Comparison of ENCODE assay signal across 8 mouse cellular contexts in genomic region chr1:74856439-74856720, GRCm38 (mm10). TPM values are rescaled to one million over a fixed set of nuclear protein-coding genes. Genes with fewer than 3 reads are reported as not detected.
DNase-seq lines count a peak whose midpoint lies in the region; ATAC-seq and TF ChIP-seq lines count a peak whose summit lies in the region.

No protein-coding gene starts in this region.

- no peaks in the 10 kb centered on the region for H3K36me3 ChIP-seq in kidney, embryonic 14.5 days (ENCODE audit: control insufficient read depth, insufficient read depth, low read length)
- H3K36me3 ChIP-seq in kidney, adult 2 months (ENCODE audit: control insufficient read depth, insufficient read depth, low read length), result no peaks in the 10 kb centered on the region
- H3K36me3 ChIP-seq in embryonic facial prominence, embryonic 10.5 days (replicated peaks), result no peaks in the 10 kb centered on the region
- no peaks in the 10 kb centered on the region for H3K36me3 ChIP-seq in hindbrain, embryonic 16.5 days (ENCODE audit: control insufficient read depth, insufficient read depth, low read length)
- H3K36me3 ChIP-seq in neural tube, embryonic 13.5 days, result no peaks in the 10 kb centered on the region
- no peaks in the 10 kb centered on the region for H3K36me3 ChIP-seq in thymus, adult 2 months (ENCODE audit: control insufficient read depth, insufficient read depth, low read length)

- TF ChIP-seq POLR2A in kidney, adult 2 months (IDR thresholded peaks at IDR 0.05; ENCODE audit: low read depth, low read length), result no peak
- TF ChIP-seq POLR2A in thymus, adult 2 months (IDR thresholded peaks at IDR 0.05; ENCODE audit: control insufficient read depth, extremely low read depth, insufficient read depth, low read length, poor library complexity), result no peak

- H3K4me3 ChIP-seq in kidney, embryonic 14.5 days (ENCODE audit: low read length), result peak overlapping the region; percentile 66
- no peak overlapping the region for H3K4me3 ChIP-seq in kidney, adult 2 months (ENCODE audit: insufficient read depth, low read depth, low read length)
- H3K4me3 ChIP-seq in embryonic facial prominence, embryonic 10.5 days, result peak overlapping the region; percentile 73
- H3K4me3 ChIP-seq in hindbrain, embryonic 16.5 days (ENCODE audit: low read length), result peak overlapping the region; percentile 94
- peak overlapping the region; percentile 91 for H3K4me3 ChIP-seq in neural tube, embryonic 13.5 days
- no peak overlapping the region for H3K4me3 ChIP-seq in thymus, adult 2 months (ENCODE audit: control insufficient read depth, insufficient read depth, low read length)

- H3K4me2 ChIP-seq in kidney, embryonic 14.5 days (replicated peaks; ENCODE audit: low read depth, low read length), result peak overlapping the region; percentile 97
- peak overlapping the region; percentile 81 for H3K4me2 ChIP-seq in hindbrain, embryonic 16.5 days (ENCODE audit: low read length)
- peak overlapping the region; percentile 85 for H3K4me2 ChIP-seq in neural tube, embryonic 13.5 days

- ATAC-seq in kidney, embryonic 14.5 days (ENCODE audit: low FRiP score, low TSS enrichment), result no peak
- ATAC-seq in hindbrain, embryonic 16.5 days, result no peak
- no peak for ATAC-seq in neural tube, embryonic 13.5 days (ENCODE audit: low read depth)

- no peak for DNase-seq in kidney, adult 2 months
- DNase-seq in embryonic facial prominence, embryonic 10.5 days (ENCODE audit: low spot score), result no peak
- no peak for DNase-seq in gastrocnemius, postnatal 25 days
- no peak for DNase-seq in left cerebral cortex, adult 8-10 months (ENCODE audit: low spot score in 2 of 2)
- no peak for DNase-seq in thymus, adult 2 months

- H3K9me3 ChIP-seq in kidney, embryonic 14.5 days (ENCODE audit: control insufficient read depth, low read length), result no peaks in the 10 kb centered on the region
- H3K9me3 ChIP-seq in embryonic facial prominence, embryonic 10.5 days, result no peaks in the 10 kb centered on the region
- H3K9me3 ChIP-seq in hindbrain, embryonic 16.5 days (ENCODE audit: control insufficient read depth, low read length), result no peaks in the 10 kb centered on the region
- no peaks in the 10 kb centered on the region for H3K9me3 ChIP-seq in neural tube, embryonic 13.5 days

- H3K27me3 ChIP-seq in kidney, embryonic 14.5 days (ENCODE audit: control insufficient read depth, insufficient read depth, low read length), result peaks cover 90% of the 10 kb centered on the region
- H3K27me3 ChIP-seq in kidney, adult 2 months (replicated peaks; ENCODE audit: control insufficient read depth, insufficient read depth, low read length), result peaks cover 17% of the 10 kb centered on the region
- peaks cover 98% of the 10 kb centered on the region for H3K27me3 ChIP-seq in embryonic facial prominence, embryonic 10.5 days (replicated peaks; ENCODE audit: low read depth, poor library complexity, severe bottlenecking)
- H3K27me3 ChIP-seq in hindbrain, embryonic 16.5 days (replicated peaks; ENCODE audit: control insufficient read depth, insufficient read depth, low read length), result no peaks in the 10 kb centered on the region
- peaks cover 19% of the 10 kb centered on the region for H3K27me3 ChIP-seq in neural tube, embryonic 13.5 days
- H3K27me3 ChIP-seq in thymus, adult 2 months (ENCODE audit: control insufficient read depth, insufficient read depth, low read length), result peaks cover 26% of the 10 kb centered on the region

- H3K27ac ChIP-seq in kidney, embryonic 14.5 days (ENCODE audit: low read depth, low read length), result no peak overlapping the region
- H3K27ac ChIP-seq in kidney, adult 2 months (ENCODE audit: insufficient read depth, low read depth, low read length), result no peak overlapping the region
- H3K27ac ChIP-seq in embryonic facial prominence, embryonic 10.5 days (replicated peaks), result no peak overlapping the region
- peak overlapping the region; percentile 66 for H3K27ac ChIP-seq in hindbrain, embryonic 16.5 days (ENCODE audit: low read depth, low read length)
- peak overlapping the region; percentile 94; the same call in 1 of the 2 replicates for H3K27ac ChIP-seq in neural tube, embryonic 13.5 days (replicated peaks)
- no peak overlapping the region for H3K27ac ChIP-seq in thymus, adult 2 months (ENCODE audit: control insufficient read depth, insufficient read depth, low read length)

- WGBS in kidney, embryonic 14.5 days, result 3% methylated on average over 11 of the region's 11 CpGs
- WGBS in kidney, adult 2 months, result 6% methylated on average over 11 of the region's 11 CpGs
- WGBS in embryonic facial prominence, embryonic 10.5 days, result 1% methylated on average over 11 of the region's 11 CpGs
- WGBS in hindbrain, embryonic 16.5 days, result 1% methylated on average over 10 of the region's 11 CpGs
- WGBS in neural tube, embryonic 13.5 days, result 2% methylated on average over 11 of the region's 11 CpGs
- WGBS in thymus, adult 2 months, result 12% methylated on average over 11 of the region's 11 CpGs

- H3K4me1 ChIP-seq in kidney, embryonic 14.5 days (ENCODE audit: control insufficient read depth, insufficient read depth, low read length), result peaks cover 9% of the 10 kb centered on the region
- peaks cover 4% of the 10 kb centered on the region; the same call in 1 of the 2 replicates for H3K4me1 ChIP-seq in kidney, adult 2 months (ENCODE audit: control insufficient read depth, insufficient read depth, low read length)
- H3K4me1 ChIP-seq in embryonic facial prominence, embryonic 10.5 days, result peaks cover 52% of the 10 kb centered on the region
- H3K4me1 ChIP-seq in hindbrain, embryonic 16.5 days (ENCODE audit: control insufficient read depth, insufficient read depth, low read depth, low read length), result peaks cover 21% of the 10 kb centered on the region
- peaks cover 66% of the 10 kb centered on the region for H3K4me1 ChIP-seq in neural tube, embryonic 13.5 days (replicated peaks)
- peaks cover 13% of the 10 kb centered on the region; the same call in 1 of the 2 replicates for H3K4me1 ChIP-seq in thymus, adult 2 months (replicated peaks; ENCODE audit: control insufficient read depth, insufficient read depth, low read length)

- no peak for TF ChIP-seq CTCF in kidney, adult 2 months (conservative IDR thresholded peaks at IDR 0.05; ENCODE audit: insufficient read depth, insufficient read length, low read depth, low read length)
- TF ChIP-seq CTCF in thymus, adult 2 months (IDR thresholded peaks at IDR 0.05; ENCODE audit: borderline replicate concordance, control insufficient read depth, extremely low read depth, insufficient read depth, low read length, poor library complexity), result no peak

- no peak overlapping the region for H3K9ac ChIP-seq in kidney, embryonic 14.5 days (ENCODE audit: low read depth, low read length)
- peak overlapping the region; percentile 98 for H3K9ac ChIP-seq in hindbrain, embryonic 16.5 days (ENCODE audit: low read depth, low read length)
- H3K9ac ChIP-seq in neural tube, embryonic 13.5 days, result peak overlapping the region; percentile 96

RNA-seq across cellular contexts. Expression of gene Cdk5r2, which starts 1.6 kb away (rescaled TPM):
- polyA plus RNA-seq in kidney, embryonic 14.5 days (2014; fragmentation: Nextera tagmentation; extraction: Ambion mirVana), result 0.07 TPM in 1 of 2 replicates, not detected in the other
- polyA plus RNA-seq in kidney, adult 2 months (2012; rRNA removed), result 0.14 and 0.31 TPM in 2 replicates
- 0.21 and 0.39 TPM in 2 replicates for polyA plus RNA-seq in embryonic facial prominence, embryonic 10.5 days (2016; fragmentation: Nextera tagmentation; extraction: Ambion mirVana)
- 8.4 and 9.4 TPM in 2 replicates for polyA plus RNA-seq in hindbrain, embryonic 16.5 days (2015; fragmentation: Nextera tagmentation; extraction: Ambion mirVana)
- 7.8 and 9.0 TPM in 2 replicates for polyA plus RNA-seq in neural tube, embryonic 13.5 days (2015; fragmentation: Nextera tagmentation; extraction: Ambion mirVana)
- total RNA-seq in gastrocnemius, postnatal 25 days (2021), result not detected
- total RNA-seq in left cerebral cortex, adult 8-10 months (2022), result 100 to 1,000 TPM; 264 to 303 (median 291) TPM
- polyA plus RNA-seq in thymus, adult 2 months (2012; rRNA removed), result 0.31 and 0.34 TPM in 2 replicates

RNA-seq across cellular contexts. Expression of gene Fev, which starts 28.8 kb away (rescaled TPM):
- polyA plus RNA-seq in kidney, embryonic 14.5 days (2014; fragmentation: Nextera tagmentation; extraction: Ambion mirVana), result 0.47 and 2.1 TPM in 2 replicates
- not detected in 2 replicates for polyA plus RNA-seq in kidney, adult 2 months (2012; rRNA removed)
- not detected in 2 replicates for polyA plus RNA-seq in embryonic facial prominence, embryonic 10.5 days (2016; fragmentation: Nextera tagmentation; extraction: Ambion mirVana)
- polyA plus RNA-seq in hindbrain, embryonic 16.5 days (2015; fragmentation: Nextera tagmentation; extraction: Ambion mirVana), result 2.9 and 3.3 TPM in 2 replicates
- 0.26 TPM in 1 of 2 replicates, not detected in the other for polyA plus RNA-seq in neural tube, embryonic 13.5 days (2015; fragmentation: Nextera tagmentation; extraction: Ambion mirVana)
- not detected for total RNA-seq in gastrocnemius, postnatal 25 days (2021)
- total RNA-seq in left cerebral cortex, adult 8-10 months (2022), result under 1 TPM in 1 of 4 experiments, not detected in 3; 0.37 TPM
- 0.24 and 0.26 TPM in 2 replicates for polyA plus RNA-seq in thymus, adult 2 months (2012; rRNA removed)

RNA-seq across cellular contexts. Expression of gene Cryba2, which starts 36.6 kb away (rescaled TPM):
- polyA plus RNA-seq in kidney, embryonic 14.5 days (2014; fragmentation: Nextera tagmentation; extraction: Ambion mirVana), result not detected in 2 replicates
- not detected in 2 replicates for polyA plus RNA-seq in kidney, adult 2 months (2012; rRNA removed)
- not detected in 2 replicates for polyA plus RNA-seq in embryonic facial prominence, embryonic 10.5 days (2016; fragmentation: Nextera tagmentation; extraction: Ambion mirVana)
- polyA plus RNA-seq in hindbrain, embryonic 16.5 days (2015; fragmentation: Nextera tagmentation; extraction: Ambion mirVana), result 1.4 and 2.1 TPM in 2 replicates
- 0.85 TPM in 1 of 2 replicates, not detected in the other for polyA plus RNA-seq in neural tube, embryonic 13.5 days (2015; fragmentation: Nextera tagmentation; extraction: Ambion mirVana)
- total RNA-seq in gastrocnemius, postnatal 25 days (2021), result not detected
- total RNA-seq in left cerebral cortex, adult 8-10 months (2022), result under 1 TPM in 1 of 4 experiments, not detected in 3; 0.58 TPM
- polyA plus RNA-seq in thymus, adult 2 months (2012; rRNA removed), result 1.0 and 1.5 TPM in 2 replicates

Comparison
In these comparisons a context has a peak if more than half of its experiments do, and no peak if none do; other contexts are left out.
1. H3K4me3 ChIP-seq: peak in kidney, embryonic 14.5 days (single experiment), embryonic facial prominence, embryonic 10.5 days (single experiment), hindbrain, embryonic 16.5 days (single experiment) and neural tube, embryonic 13.5 days (single experiment); none in kidney, adult 2 months (single experiment) and thymus, adult 2 months (single experiment).
2. H3K27ac ChIP-seq: peak in hindbrain, embryonic 16.5 days (single experiment) and neural tube, embryonic 13.5 days (single experiment); none in kidney, embryonic 14.5 days (single experiment), kidney, adult 2 months (single experiment), embryonic facial prominence, embryonic 10.5 days (single experiment) and thymus, adult 2 months (single experiment).
3. Peak in every context shown above with its lines, with median percentiles within 50 percentile points of each other: H3K4me2 ChIP-seq.